Mouse (Mus musculus) heart, adult 2 months (tissue): Measurements from ENCODE around the gene Pmepa1. TPM values are rescaled to one million over a fixed set of nuclear protein-coding genes. Genes with fewer than 3 reads are reported as not detected.
A peak's percentile ranks its signal among the peaks of the same experiment; 100 is the strongest.

Experiments used
- DNase-seq, 2 experiments: peaks; one replicate each; pipeline ENCODE4 v3.0.0; 2021
- H3K27ac ChIP-seq: fragments of 200-600 bp; 2 replicates; pipeline ENCODE4 v1.8.1; 2022
- H3K27me3 ChIP-seq: fragments of 200-500 bp; 2 replicates; pipeline ENCODE4 v1.6.1; 2012; ENCODE audit warnings: mild to moderate bottlenecking, low read length, inconsistent platforms, mixed read lengths; ENCODE audit not compliant: control insufficient read depth, insufficient read depth
- H3K36me3 ChIP-seq: fragments of 200-500 bp; 2 replicates; pipeline ENCODE4 v1.6.1; 2012; ENCODE audit warnings: low read length, inconsistent platforms; ENCODE audit not compliant: control insufficient read depth, insufficient read depth
- H3K4me1 ChIP-seq: fragments of 200-500 bp; 2 replicates; pipeline ENCODE4 v1.6.1; 2011; ENCODE audit warnings: low read length; ENCODE audit not compliant: control insufficient read depth, insufficient read depth
- H3K4me3 ChIP-seq: fragments of 200-600 bp; 2 replicates; pipeline ENCODE4 v1.8.1; 2022
- H3K79me2 ChIP-seq: fragments of 200-500 bp; replicated peaks from 2 replicates; pipeline ENCODE4 v1.6.1; 2012; ENCODE audit warnings: mild to moderate bottlenecking, inconsistent platforms, low read length, moderate library complexity, mixed read lengths; ENCODE audit not compliant: control insufficient read depth, insufficient read depth
- H3K9ac ChIP-seq: fragments of 200-500 bp; 2 replicates; pipeline ENCODE4 v1.6.1; 2012; ENCODE audit warnings: low read depth, mild to moderate bottlenecking, control low read depth, inconsistent platforms, low read length, mixed read lengths
- CTCF ChIP-seq: fragments of 200-600 bp; IDR thresholded peaks from 2 replicates; pipeline ENCODE4 v1.8.1; 2022; ENCODE audit warnings: antibody characterized with exemption, mild to moderate bottlenecking, moderate library complexity
- EP300 ChIP-seq: fragments of 200-500 bp; IDR thresholded peaks from 2 replicates; pipeline ENCODE4 v1.6.1; 2011; ENCODE audit warnings: low read depth, low read length, control low read depth; ENCODE audit not compliant: insufficient read depth
- POLR2A ChIP-seq: fragments of 200-500 bp; IDR thresholded peaks from 2 replicates; pipeline ENCODE4 v1.6.1; 2011; ENCODE audit warnings: mild to moderate bottlenecking, low read depth, low read length, control low read depth; ENCODE audit not compliant: insufficient read depth
- WGBS: fragments of 180-500 bp; shearing (Covaris S2); methylation state at CpG from one replicate; pipeline ENCODE4 v1.1.7; 2018; 5-methylcytosine and 5-hydroxymethylcytosine counted together
- intact Hi-C: fragments of 180-260 bp; cut with DNase I; formaldehyde crosslinking; loops from one replicate; pipeline ENCODE4 v1.15.1; 2025
- polyA plus RNA-seq: library from polyadenylated mRNA; depleted of rRNA; stranded (reverse); fragments of >200 nt; gene quantifications from 2 replicates; pipeline ENCODE4 v1.2.3, GENCODE M21; 2012
- total RNA-seq, 2 experiments: library from RNA; stranded (reverse); gene quantifications; 2 replicates each; pipeline ENCODE4 v1.2.3; 2021

The Pmepa1 gene
- total and polyA plus RNA-seq, 3 experiments, result 28.4 to 41.7 (median 31.4) TPM

DNA sequence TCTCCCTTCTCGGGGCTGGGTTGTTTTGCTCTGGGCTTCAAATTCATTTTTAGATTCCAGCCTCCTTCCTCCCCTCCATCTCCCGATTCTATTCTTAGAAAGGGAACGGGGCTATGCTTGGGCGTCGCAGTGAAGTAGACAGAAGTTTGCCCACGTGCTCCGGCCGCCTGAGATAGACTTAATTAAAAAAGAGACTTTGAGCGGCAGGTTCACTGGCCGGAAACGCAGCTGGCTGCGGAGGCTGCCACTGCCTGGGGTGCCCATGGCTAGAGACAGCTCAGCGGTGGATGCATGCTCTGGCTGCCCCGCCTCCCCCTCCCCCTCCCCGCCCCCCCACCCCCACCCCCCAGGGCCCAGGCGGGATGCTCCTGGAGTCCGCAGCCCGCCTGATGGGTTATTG lies 31.2 kb upstream of the Pmepa1 start:
- no peaks in the 10 kb centered on the region for H3K79me2 ChIP-seq
- H3K9ac ChIP-seq, result no peak overlapping the region
- DNase-seq, result peak; percentile 48 to 70
- no peak overlapping the region for H3K4me3 ChIP-seq
- under 1% methylated on average over 17 of the region's 18 CpGs for WGBS
- H3K27ac ChIP-seq, result no peak overlapping the region; the same call in 1 of the 2 replicates
- H3K27me3 ChIP-seq, result no peaks in the 10 kb centered on the region
- 0 out of 2 replicates have a peak, but pooled peaks have one; percentile 23 for TF ChIP-seq EP300
- TF ChIP-seq POLR2A, result no peak
- intact Hi-C loops, result loop anchor here (2.0 kb wide), 2 partner anchors 27 to 31 kb away; partner anchors contain the start of gene Pmepa1
- no peaks in the 10 kb centered on the region for H3K36me3 ChIP-seq
- H3K4me1 ChIP-seq, result peaks cover 6% of the 10 kb centered on the region

GRCm38 (mm10) chr2:173306734-173307525 lies 30.6 kb upstream of the Pmepa1 start:
- DNase-seq, result peak; percentile 75 to 80
- peaks cover 6% of the 10 kb centered on the region for H3K4me1 ChIP-seq
- peak overlapping the region; percentile 15; the same call in 1 of the 2 replicates for H3K27ac ChIP-seq
- H3K36me3 ChIP-seq, result no peaks in the 10 kb centered on the region
- H3K9ac ChIP-seq, result no peak overlapping the region
- intact Hi-C loops, result loop anchor here (2.0 kb wide), 2 partner anchors 28 to 30 kb away; partner anchors contain the start of gene Pmepa1
- WGBS, result 35% methylated on average over 9 of the region's 11 CpGs
- no peak overlapping the region for H3K4me3 ChIP-seq
- no peaks in the 10 kb centered on the region for H3K79me2 ChIP-seq
- no peaks in the 10 kb centered on the region for H3K27me3 ChIP-seq
- no peak for TF ChIP-seq EP300
- no peak for TF ChIP-seq CTCF

DNA sequence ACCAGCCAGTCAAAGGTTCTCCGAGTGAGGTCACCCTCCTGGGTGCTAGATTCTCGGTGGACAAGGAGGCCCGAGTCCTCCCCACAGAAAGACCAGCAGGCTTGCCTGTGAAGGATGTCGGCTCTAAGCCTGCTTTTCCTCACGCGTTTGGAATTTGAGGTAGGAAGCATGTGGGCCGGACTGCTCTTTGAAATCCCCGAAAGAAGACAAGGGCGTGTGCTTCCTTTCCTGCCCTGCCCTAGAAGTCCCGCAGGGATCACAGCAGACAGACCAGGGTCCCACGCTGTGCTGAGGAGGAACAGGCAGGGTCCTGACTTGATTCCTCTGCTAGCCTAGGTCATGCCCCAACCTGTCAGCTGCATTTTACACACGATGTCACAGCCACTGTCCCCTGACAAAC lies 28.7 kb upstream of the Pmepa1 start:
- 36% methylated on average over 12 of the region's 12 CpGs for WGBS
- Histone ChIP-seq H3K4me3 (no peak overlapping the region), H3K79me2 (no peaks in the 10 kb centered on the region), H3K36me3 (no peaks in the 10 kb centered on the region), H3K4me1 (peaks cover 6% of the 10 kb centered on the region), H3K27ac (no peak overlapping the region), H3K9ac (no peak overlapping the region), H3K27me3 (no peaks in the 10 kb centered on the region)
- intact Hi-C loops, result no loop called here
- TF ChIP-seq CTCF (no peak), POLR2A (no peak), EP300 (no peak)
- no peak for DNase-seq

DNA sequence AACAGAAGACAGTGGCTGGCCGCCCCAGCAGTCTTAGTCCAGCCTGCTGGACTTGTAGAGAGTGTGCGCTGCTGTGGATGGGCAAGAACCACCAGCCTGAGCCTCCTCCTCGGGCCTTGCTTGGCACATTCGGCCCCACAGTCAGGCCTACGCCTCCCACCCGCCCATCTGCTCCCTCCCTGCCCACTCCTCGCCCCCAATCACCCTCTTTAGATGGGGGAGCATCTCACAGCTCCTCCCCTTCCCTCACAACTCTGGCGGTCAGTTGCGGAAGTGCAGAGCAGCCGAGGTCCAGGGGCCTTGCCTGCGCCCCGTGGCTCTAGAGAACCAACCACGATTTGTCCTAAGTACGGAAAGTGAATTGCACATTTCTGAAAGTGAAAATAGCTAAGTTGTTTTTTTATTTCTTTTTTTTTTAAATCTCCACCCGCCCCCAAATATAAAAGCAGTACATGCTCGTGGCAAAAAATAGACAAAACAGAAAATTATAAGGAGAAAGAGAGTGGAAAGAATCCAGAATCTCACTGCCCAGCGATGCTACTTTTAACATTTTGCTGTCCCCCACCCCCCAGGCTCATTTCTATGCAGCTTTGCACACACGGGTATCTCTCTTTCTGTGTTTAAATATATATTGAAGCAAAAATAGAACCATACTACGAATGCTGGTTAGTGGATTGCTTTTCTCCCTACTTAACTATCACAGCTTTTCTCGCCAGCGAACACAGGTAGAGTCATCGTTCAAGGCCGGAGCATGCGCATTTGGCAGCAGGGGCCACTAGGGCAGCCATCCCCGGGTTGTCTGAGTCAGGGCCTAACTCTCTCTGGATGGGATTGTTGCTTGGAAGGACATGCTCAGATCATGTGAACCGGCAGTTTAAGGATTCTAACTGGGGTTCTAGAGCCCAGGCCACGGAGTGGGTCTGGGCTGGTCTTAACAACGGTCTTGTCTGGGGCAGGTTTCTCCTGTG lies 24.6 kb upstream of the Pmepa1 start:
- no peak overlapping the region for H3K27ac ChIP-seq
- intact Hi-C loops, result no loop called here
- no peaks in the 10 kb centered on the region for H3K27me3 ChIP-seq
- WGBS, result 71% methylated on average over 28 of the region's 28 CpGs
- TF ChIP-seq CTCF (peak; percentile 58), POLR2A (no peak)
- no peaks in the 10 kb centered on the region for H3K36me3 ChIP-seq
- DNase-seq, result peak; percentile 24 to 47
- H3K4me3 ChIP-seq, result no peak overlapping the region
- no peak overlapping the region for H3K9ac ChIP-seq
- H3K79me2 ChIP-seq, result no peaks in the 10 kb centered on the region
- peaks cover 1% of the 10 kb centered on the region; the same call in 1 of the 2 replicates for H3K4me1 ChIP-seq

DNA sequence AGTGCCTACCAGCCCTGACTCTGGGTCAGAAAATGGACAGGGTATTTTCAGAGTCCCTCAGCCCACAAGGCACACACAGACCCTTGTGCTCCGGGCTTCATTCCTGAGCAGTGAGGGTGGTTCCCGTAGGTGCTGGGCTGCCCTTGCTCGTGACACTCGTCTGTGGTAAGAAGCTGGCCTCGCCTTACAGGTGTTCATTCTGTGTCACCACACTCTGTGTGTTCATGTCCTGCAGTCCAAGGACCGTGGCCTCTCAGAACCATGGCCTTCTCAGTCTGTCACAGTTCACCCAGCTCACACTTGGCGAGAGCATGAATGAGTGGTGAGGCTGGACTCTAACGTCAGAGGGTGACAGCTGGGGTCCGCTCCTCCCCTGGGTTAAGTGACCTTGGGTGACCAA lies 20.1 kb upstream of the Pmepa1 start:
- TF ChIP-seq CTCF (no peak), POLR2A (no peak), EP300 (no peak)
- no peaks in the 10 kb centered on the region for H3K36me3 ChIP-seq
- no peaks in the 10 kb centered on the region for H3K27me3 ChIP-seq
- 82% methylated on average over 9 of the region's 9 CpGs for WGBS
- no peak for DNase-seq
- H3K79me2 ChIP-seq, result no peaks in the 10 kb centered on the region
- H3K4me3 ChIP-seq, result no peak overlapping the region
- no peaks in the 10 kb centered on the region for H3K4me1 ChIP-seq
- intact Hi-C loops, result no loop called here
- no peak overlapping the region for H3K27ac ChIP-seq
- no peak overlapping the region for H3K9ac ChIP-seq

- Histone ChIP-seq H3K36me3 (no peaks in the 10 kb centered on the region), H3K79me2 (no peaks in the 10 kb centered on the region), H3K4me3 (no peak overlapping the region), H3K27me3 (no peaks in the 10 kb centered on the region), H3K9ac (no peak overlapping the region), H3K27ac (no peak overlapping the region), H3K4me1 (no peaks in the 10 kb centered on the region)
- TF ChIP-seq EP300 (no peak), POLR2A (no peak), CTCF (no peak)
- DNase-seq, result no peak
- WGBS, result 58% methylated on average over 6 of the region's 6 CpGs
- intact Hi-C loops, result no loop called here
Measured at GRCm38 (mm10) chr2:173293042-173293441, 16.7 kb upstream of the Pmepa1 start.
